Mouse (Mus musculus) testis, adult 2 months (tissue): ENCODE results near the gene Pds5b.
"Not testable (repeated sequence)": the region's sequence is repeated elsewhere in the genome, so short reads cannot be mapped to it uniquely, and the experiment has no call there.

Source experiments
- CTCF ChIP-seq: fragments of 200-500 bp; IDR thresholded peaks from 2 replicates; pipeline ENCODE4 v1.5.1; 2012; ENCODE audit warnings: low read depth, mild to moderate bottlenecking, inconsistent platforms, low read length, moderate library complexity; ENCODE audit not compliant: control insufficient read depth, insufficient read depth, insufficient replicate concordance
- POLR2A ChIP-seq: fragments of 200-500 bp; IDR thresholded peaks from 2 replicates; pipeline ENCODE4 v1.6.1; 2012; ENCODE audit warnings: low read depth, mild to moderate bottlenecking, inconsistent platforms, low read length, moderate library complexity; ENCODE audit not compliant: control insufficient read depth

DNA sequence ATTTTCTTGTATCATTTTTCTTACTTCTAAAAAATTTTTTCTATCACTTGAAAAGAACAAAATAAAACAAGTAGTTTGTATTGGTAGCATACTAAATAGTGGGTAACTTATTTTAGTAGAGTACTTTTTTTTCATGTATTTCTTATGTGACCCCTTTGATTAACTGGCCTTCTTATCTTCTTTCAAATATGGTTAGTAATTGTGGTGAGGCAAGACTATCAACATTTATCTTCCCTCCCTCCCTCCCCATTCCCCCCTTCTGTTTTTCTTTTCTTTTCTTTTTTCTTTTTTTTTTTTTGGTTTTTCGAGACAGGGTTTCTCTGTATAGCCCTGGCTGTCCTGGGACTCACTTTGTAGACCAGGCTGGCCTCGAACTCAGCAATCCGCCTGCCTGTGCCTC, 63.5 kb downstream of the Pds5b start:
- not testable (repeated sequence) for TF ChIP-seq POLR2A, CTCF
